Mouse (Mus musculus) granulocyte monocyte progenitor cell, adult 5-6 weeks (primary cell): Measurements from ENCODE around the gene Crybb1. TPM values are rescaled to one million over a fixed set of nuclear protein-coding genes. Genes with fewer than 3 reads are reported as not detected.

Experiments used
- ATAC-seq: replicated peaks from 2 replicates; pipeline ENCODE4 v1.8.0; 2016; ENCODE audit warnings: mild to moderate bottlenecking, moderate TSS enrichment, inconsistent platforms; ENCODE audit not compliant: poor library complexity, severe bottlenecking
- total RNA-seq, 2 experiments: library from RNA; stranded (forward) in 1 of 2; stranded (reverse) in 1 of 2; fragments of 200-712, 200-1000 nt in 1 of 2; fragments of >200 nt in 1 of 2; fragmentation: Nextera tagmentation in 1 of 2; gene quantifications; 2 replicates each; pipeline ENCODE4 v1.2.3; 2014 to 2017

The Crybb1 gene
- total RNA-seq, 2 experiments from 2014 or later: not detected

DNA sequence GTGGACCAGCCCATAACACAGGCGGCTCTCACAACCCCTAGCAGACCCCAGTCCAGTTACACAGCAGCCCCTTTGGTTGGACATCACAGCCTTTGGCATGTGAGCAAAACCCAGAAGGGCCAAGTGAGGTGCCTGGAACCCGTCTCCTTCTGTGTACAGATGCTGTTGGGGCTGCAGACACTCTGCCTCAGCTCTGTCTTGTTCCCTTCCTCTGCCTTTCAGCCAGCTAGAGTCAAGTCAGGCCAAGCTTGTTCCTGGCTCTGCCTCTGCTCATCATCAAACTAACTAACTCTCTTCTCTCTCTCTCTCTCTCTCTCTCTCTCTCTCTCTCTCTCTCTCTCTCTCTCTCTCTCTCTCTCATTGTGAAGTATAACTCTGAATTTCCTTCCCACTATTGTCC lies 19.0 kb upstream of the Crybb1 start:
- no peak for ATAC-seq

DNA sequence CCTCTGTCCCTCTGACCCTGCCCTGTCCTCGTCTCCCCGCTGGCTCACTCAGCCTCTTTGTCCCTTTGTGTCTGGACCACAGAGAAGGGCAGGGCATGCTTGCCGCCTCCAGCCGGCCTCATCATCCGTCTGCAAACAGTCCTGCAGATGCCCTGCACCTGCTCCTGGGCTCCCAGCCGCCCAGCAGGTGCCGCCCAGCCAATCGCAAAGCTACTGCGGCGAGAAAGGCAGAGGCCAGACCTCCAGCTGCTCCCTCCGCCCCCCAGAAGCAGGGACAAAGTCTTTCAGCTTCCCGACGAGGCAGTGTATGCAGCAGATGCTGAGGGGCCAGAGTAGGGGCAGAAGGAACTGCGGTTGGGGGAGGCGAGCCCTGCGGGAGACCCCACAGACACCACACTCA lies 18.2 kb upstream of the Crybb1 start:
- ATAC-seq: no peak

DNA sequence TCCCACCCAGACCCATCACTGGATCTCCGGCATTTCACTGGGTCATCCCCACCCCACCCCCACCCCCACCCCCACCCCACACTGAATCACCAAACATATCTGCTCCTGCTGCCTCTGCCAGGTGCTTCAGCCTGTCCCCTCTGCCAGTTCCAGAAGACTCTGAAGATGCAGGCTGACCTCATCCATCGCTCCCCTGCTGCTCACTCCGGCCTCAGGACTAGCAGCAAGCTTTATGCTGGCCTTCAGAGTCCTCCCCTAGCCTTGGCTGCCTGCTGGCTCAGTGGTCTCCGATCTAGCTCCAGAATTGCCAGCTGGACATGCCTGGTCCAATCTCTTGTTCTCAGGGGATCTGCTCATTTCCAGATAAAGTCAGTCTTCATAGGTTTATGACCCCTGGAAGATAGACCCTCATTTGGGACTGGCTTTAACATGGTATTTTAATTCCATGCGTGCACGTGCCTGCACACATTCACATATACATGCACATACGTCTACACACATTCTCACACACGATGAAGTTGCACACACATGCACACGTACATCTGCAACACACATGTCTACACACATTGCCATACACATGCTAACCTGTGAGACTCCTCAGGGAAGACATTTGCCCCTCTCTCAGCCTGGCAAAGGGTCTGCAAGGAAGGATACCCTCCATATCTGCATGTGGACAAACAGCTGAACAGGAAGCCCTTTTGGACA lies 17.6 kb upstream of the Crybb1 start:
- ATAC-seq: no peak

DNA sequence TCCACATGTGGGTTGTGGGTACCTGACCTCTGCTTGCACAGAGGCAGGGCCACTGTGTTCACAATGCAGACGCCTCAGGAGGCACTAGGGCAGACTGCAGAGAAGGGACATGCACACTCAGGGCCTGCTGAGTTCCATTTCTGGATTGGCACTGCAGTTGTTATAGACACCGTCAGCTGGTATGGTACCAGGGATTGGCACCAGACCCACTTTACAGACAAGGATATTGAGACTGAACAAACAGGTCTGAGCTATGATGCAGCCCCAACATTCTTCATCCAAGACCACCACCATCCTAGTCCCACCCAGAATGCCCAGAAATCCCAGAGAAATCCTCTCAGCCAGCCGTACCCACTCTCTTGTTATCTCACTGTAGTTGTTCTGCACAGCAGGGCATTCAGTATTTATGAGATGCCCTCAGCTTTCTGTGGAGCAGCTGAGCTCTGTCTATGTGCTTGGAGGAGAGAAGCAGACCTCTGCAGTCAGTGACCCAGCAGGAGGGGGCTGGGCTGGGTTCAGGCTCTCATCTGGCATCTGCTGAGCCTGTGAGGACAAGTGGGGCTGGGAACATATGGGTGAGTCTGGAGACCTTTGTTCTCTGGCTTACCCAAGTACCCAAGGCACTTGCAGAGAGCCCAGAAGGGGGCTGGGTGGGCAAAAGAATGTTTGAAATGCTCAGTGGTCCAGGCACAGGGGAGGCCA lies 16.7 kb upstream of the Crybb1 start:
- no peak for ATAC-seq

DNA sequence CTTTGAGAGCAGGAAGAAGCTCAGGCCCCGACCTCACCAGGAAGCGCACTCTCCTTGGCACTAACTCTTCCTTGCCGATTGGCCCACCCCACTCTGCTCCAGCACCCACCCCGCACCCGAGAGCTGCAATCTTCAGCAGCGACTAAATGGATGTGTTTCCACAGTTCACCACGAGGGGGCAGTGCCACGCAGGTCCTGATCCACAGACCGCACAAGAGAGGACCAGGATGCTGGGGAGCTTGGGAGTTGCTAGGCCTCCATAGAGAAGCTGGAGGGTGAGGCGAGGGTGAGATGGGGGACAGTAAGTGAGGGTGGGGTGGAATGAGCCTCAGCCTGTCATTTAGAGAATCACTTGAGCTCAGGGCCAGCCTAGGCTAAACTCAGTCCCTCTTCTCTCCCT lies 14.9 kb upstream of the Crybb1 start:
- ATAC-seq: peak; percentile 86

DNA sequence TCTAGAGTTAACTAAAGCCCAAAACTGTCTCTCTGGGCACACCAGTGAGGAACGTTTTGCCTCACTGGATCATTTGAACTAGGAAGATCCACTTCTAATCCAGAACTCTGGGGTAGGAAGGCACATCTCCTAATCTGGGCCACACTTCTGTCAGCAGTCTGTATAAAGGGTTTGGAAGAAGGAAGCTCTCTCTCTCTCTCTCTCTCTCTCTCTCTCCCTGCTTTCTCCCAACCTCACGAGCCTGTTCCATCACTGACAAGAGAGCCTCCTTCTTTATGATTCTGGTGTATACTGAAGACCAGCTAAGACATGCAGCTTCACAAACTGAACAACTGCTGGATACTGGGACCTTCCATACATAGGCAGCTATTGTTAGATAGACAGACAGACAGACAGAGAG lies 13.8 kb upstream of the Crybb1 start:
- no peak for ATAC-seq

DNA sequence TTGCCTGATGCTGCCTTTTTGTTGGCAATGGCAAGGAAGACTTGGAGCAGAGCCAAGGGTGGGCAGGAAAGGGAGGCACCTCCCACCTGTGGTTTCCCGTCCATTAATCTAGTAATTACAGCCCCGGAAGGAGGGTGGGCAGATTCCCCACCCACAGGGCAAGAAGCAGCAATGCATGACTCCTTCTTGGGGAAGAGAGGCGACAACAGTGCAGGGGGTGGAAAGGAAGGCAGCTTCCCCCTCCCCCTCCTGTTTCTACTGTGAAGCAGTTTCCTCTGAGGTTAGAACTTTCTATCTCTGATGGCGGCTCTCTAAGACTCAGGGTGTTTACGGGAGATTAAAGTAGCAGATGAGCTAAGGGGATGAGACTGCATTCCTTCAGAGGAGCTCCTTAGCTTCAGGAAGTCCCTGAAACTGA lies 13.2 kb upstream of the Crybb1 start:
- peak; percentile 46 for ATAC-seq

DNA sequence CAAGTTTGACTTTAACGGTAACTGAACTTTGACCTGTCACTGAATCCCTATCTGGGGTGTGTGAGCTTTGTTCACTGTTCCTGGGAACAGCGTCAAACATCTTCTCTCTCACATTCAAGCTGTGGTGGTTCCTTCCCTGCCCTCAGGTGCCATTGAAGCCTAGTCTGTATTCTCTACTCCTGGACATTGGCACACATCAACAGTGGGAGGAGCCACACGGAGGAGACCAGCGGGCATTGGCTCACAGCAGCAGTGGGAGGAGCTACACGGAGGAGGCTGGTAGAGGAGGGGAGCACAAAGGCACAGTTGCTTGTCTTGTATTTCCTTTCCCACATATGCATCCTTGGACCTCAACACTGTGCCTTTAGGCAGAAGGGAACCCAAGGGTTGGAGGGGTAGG lies 12.6 kb upstream of the Crybb1 start:
- no peak for ATAC-seq

DNA sequence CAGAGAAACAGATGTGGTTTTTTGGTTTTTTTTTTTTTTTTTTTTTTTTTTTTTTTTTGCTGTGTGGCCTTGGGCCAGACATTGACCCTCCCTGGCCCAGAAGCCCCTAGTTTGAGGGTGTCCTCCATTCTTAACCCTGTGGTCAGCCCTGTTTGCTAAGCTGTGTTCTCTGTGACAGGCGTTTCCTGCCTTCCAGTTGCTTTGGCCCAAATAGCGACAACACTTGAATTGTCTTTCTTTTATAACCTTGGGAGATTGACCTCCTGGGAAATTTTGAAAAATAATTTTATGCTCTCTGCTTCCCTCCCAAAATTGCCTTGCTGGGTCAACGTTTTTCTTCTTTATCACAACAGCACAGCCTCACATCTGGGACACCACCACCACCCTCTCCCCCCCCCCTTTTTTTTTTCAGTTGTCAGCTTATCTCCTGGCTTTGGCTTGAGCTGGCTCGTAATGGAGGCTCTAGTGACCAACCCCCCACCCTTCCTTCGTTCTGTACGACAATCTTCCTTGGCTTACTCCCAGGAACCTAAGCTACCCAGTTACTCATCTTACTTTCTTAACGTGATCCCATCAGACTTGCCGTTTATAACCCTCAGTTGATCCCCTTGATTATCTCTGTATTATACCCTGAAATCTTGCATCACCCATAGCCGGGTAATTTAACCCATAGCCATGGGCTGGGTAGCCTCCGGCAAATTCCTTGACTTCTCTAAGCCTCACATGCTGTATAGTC lies 11.9 kb upstream of the Crybb1 start:
- ATAC-seq: no peak

DNA sequence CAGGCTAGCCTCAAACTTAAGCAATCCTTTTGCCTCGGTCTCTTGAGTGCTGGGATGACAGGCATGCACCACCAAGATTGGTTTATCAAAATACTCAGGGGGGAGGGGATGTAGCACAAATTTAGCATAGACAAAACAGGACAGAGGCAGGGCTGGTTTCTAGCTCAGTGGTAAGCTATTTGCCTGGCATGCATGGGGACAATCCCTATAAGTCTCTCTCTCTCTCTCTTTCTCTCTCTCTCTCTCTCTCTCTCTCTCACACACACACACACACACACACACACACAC lies 11.4 kb upstream of the Crybb1 start:
- no peak for ATAC-seq

DNA sequence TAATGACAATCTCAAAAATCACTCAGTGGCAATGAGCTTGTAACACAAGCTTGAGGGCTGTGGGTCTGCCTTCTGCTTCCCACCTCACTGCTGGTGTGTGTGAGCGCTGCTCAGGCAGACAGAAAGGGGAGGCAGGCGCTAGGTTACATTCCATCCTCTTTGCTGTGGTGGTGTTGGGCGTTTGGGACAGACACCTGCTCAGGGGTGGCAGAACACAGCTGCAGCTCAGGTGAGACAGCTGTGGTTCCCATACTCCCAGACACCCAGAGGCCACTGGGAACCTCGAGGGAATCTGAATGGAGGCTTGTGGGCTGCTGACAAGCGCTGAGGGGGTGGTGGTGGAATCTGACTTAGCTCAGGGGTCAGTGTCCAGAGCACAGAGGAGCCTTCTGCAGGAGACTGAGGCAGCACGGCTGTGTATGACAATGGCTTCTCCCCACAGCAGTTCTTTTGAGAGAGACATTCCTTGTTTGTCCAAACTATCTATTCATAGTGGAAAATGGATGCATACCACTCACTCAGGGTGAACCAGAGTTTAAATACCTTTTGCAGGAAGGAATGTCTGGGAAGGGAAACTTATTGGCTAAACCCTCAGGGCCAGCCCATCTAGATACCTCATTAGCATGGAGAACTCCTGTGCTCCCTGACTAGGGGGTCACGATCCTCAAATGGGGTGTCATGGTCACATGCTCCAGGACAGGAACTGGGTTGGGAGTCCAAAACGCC lies 10.6 kb upstream of the Crybb1 start:
- ATAC-seq: no peak

DNA sequence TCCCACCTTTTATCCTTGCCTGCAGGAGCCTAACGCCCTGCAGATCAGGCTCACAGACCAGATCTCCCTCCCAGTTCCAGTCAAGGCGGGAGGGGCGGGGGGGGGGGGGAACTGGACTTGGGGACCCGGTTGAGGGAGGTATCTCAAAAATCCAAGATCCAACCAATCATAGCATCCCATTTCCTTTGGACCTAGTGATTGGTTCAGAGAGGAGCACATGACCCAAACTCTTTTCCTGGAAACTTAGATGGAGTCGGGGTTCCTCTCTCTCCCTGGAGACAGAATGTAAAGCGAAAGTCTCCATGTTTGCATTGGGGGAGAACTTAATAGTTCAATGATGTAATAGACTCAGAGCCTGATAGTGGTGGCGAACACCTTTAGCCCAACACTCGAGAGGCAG lies 8.2 kb upstream of the Crybb1 start:
- ATAC-seq: no peak

DNA sequence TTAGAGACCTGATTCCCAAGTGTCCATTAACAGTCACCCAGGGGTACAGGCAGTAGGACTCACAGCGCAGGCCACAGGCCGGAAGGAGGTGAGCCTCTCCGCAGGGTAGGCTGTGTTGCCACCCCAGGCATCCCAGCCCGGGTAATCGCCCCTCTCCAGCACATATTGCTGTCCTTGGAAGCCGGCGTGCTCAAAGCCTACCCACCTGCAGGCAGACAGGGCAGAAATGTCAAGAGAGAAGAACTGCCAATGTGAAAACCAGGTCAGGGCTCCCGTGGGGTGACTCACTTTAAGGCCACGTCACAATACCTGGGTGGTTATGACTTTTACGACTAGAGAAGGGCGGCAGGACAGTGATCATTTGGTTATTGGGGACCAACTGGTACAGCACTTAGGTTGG lies 6.5 kb upstream of the Crybb1 start:
- no peak for ATAC-seq

DNA sequence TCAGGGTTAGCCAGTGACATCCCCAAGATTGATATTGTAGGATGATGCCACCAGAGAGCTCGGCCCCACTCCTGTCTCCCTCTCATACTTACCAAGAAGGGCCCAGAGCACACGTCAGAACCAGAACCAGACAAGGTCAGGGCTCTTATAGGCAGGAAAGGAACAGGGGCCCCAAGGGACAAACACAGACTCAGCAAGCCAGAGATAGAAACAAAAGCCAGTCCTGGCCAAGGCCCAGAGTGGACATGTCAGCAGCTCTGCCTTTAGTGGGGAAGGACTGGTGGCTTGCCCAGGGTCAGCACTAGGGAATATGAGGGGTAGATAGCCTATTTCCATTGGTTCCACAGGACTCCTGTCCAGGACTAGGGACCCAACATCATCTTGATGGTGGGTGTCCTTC lies 3.2 kb upstream of the Crybb1 start, which contains the start of gene Cryba4:
Cryba4 (minus strand) TSS at position 119 of the 400 bp plus-strand sequence.
- ATAC-seq: no peak

DNA sequence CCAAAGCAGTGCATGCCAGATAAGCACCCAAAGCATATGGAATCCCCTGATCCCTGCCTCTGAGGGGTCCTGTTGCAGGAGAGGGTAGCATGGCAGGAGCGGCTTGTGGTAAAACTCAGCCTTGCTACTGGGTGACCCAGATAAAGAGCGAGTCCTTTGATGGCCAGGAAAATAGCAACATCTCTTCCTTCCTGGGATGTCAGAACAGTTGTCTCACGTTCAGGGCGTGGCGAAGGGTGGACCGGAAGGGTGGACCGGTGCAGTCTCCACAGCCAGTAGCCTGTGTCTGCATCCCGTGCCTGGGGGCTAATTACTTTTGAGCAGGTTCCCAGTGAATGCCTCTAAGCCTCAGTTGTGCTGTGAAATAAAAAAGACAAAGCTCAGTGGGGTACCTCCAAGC lies 2.4 kb upstream of the Crybb1 start:
- peak; percentile 29; the same call in 1 of the 2 replicates for ATAC-seq

DNA sequence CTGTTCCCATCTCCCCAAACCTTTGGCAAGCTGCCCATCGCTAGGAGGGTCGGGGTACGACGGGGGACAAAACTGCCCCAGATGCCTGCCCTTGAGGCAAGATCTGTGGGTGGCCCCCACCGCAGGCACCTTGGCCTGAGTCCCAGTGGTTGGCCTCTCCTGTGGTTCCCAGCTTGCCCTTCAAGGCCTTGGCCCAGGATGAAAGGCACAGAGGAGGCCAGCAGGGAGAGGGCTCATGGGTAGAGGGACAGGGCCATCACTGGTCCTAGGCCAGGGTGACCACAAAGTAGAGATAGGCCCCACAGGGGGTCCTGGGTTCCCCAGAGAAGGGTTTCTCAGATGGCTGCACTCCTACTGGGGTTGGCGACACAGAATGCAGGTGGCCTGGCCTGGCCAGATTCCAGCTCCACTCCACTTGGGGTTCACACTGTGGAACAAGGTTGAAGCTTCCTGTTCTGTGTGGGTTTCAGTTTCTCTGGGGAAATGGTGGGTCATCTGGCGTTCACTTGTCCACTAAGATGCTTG lies 1.3 kb upstream of the Crybb1 start:
- peak; percentile 72 for ATAC-seq

DNA sequence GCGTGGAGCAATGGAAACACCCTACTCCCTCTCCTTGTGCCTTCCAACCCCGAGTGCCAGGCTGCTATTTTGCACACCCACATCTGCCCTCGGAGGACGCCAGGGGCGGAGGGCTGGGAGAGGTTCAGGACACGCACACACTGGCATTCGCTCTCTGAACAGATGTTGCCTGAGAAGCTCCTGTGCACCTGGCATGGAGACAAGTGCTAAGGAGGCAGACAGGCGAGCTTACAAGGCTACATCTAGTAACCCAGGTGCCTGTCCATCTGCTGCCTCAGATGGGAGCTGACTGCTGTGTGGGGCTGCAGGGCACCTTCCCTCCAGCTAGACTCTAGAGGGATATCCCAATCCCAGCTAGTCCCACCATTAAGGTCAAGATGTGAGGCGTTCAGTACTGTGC lies 842 bp downstream of the Crybb1 start:
- ATAC-seq: no peak

DNA sequence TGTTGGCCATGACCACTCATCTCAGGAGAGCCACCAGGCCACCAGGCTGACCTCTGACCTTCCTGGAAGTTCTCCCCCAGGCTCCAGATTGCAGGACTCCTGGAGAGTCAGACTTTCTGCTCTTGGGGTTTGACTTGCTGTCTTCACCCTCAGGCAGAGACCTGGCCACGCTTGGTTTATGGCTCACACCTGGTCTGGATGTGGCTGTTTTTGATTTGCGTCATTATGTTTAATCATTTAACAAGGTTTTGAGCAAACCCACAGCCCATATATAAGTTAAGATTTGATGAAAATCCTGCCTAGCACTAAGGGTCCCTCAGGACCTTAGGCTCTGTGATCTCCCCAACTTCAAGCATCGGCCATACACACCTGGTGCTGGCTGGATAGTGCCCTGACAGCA lies 2.3 kb downstream of the Crybb1 start:
- ATAC-seq: no peak

DNA sequence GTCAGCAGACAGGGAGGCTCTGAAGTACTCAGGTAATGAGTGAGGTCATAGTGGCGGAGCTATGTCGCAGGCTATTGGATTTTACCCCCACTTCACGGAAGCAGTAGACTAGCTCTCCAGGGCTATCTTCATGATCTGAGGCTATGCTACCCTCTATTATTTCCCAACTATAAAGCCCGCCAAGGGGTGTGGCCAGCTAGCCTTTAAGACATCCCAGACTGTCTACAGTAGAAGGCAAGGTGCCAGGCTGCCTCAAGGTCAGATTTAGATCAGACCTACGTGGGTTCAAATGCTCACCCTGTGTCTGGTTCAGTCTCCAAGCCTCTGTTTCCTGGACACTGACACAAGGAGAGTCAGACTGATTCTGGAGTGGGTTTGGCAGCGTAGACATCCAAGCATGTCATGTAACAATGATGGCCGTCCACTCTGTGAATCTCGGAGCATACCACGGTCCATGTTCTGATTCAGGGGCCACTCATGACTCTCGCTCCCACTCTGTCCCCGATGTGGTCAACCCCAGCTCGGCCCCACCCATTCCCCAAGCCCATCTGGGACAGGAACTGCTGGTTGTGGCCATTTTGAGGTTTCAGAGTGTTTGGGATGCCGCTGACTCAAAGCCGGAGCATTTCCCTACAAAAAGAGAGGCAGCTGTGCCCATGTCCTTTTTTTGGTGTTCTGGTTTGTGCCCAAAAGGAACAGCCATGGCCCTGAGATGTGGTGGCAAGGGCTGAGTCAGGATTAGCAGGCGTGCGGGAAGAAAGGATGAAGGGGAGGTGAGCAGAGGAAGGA lies 4.4 kb downstream of the Crybb1 start:
- ATAC-seq: peak; percentile 64

DNA sequence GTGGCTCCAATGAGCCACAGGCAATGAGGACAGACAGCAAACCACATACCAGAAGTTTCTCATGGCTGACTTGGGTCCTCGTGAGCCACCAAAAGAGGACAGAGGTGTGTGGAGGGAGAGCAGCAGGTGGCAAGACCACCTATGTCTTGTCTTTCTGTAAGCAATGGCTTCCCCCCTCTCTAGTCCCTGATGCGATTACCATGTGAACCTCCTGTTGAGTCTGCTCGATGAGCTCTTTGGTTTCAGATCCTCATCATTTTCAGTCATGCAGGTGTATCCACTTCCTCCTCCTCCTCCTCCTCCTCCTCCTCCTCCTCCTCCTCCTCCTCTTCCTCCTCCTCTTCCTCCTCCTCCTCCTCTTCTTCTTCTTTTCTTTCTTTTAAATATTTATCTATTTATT lies 5.2 kb downstream of the Crybb1 start:
- ATAC-seq: no peak
